Mouse (Mus musculus) myocyte (in vitro differentiated cells): ENCODE data around the gene Fam163b. TPM values are rescaled to one million over a fixed set of nuclear protein-coding genes. Genes with fewer than 3 reads are reported as not detected.

Experiments
- H3K27me3 ChIP-seq: one replicate; pipeline ENCODE4 v1.6.1; 2011; ENCODE audit not compliant: control insufficient read depth, insufficient read depth, insufficient read length
- H3K36me3 ChIP-seq: one replicate; pipeline ENCODE4 v1.6.1; 2011; ENCODE audit not compliant: control insufficient read depth, insufficient read depth
- H3K4me2 ChIP-seq: one replicate; pipeline ENCODE4 v1.6.1; 2011; ENCODE audit warnings: low read depth, control low read depth
- H3K4me3 ChIP-seq: one replicate; pipeline ENCODE4 v1.5.1; 2011; ENCODE audit warnings: mild to moderate bottlenecking, control low read depth, moderate library complexity
- H3K79me2 ChIP-seq: one replicate; pipeline ENCODE4 v1.6.1; 2011; ENCODE audit not compliant: control insufficient read depth, insufficient read depth
- H3ac ChIP-seq: one replicate; pipeline ENCODE4 v1.6.1; 2011; ENCODE audit not compliant: control insufficient read depth, insufficient read length
- E2F4 ChIP-seq: IDR thresholded peaks from one replicate; pipeline ENCODE4 v1.6.1; 2011; ENCODE audit warnings: mild to moderate bottlenecking, control low read depth, moderate library complexity; ENCODE audit not compliant: insufficient read depth
- MAX ChIP-seq: IDR thresholded peaks from one replicate; pipeline ENCODE4 v1.6.1; 2011; ENCODE audit warnings: low read depth, mild to moderate bottlenecking, control low read depth
- MYOD1 ChIP-seq, 3 experiments: IDR thresholded peaks; one replicate each; pipeline ENCODE4 v1.6.1; 2011; ENCODE audit warnings: control low read depth in 2 of 3, low read depth in 2 of 3, mild to moderate bottlenecking in 2 of 3, moderate library complexity in 1 of 3; ENCODE audit not compliant: insufficient read length in 2 of 3, control insufficient read depth in 1 of 3
- MYOG ChIP-seq, 3 experiments: IDR thresholded peaks; one replicate each; pipeline ENCODE4 v1.6.1; 2011; ENCODE audit warnings: control low read depth in 2 of 3, low read depth in 2 of 3, mild to moderate bottlenecking in 2 of 3; ENCODE audit not compliant: insufficient read length in 2 of 3, control insufficient read depth in 1 of 3, insufficient read depth in 1 of 3
- POLR2A ChIP-seq: IDR thresholded peaks from one replicate; pipeline ENCODE4 v1.6.1; 2011; ENCODE audit warnings: low read depth, mild to moderate bottlenecking, control low read depth, moderate library complexity; ENCODE audit not compliant: insufficient read length
- POLR2AphosphoS2 ChIP-seq: IDR thresholded peaks from one replicate; pipeline ENCODE4 v1.6.1; 2011; ENCODE audit warnings: low read depth, control low read depth; ENCODE audit not compliant: insufficient read length
- TCF12 ChIP-seq: IDR thresholded peaks from one replicate; pipeline ENCODE4 v1.6.1; 2011; ENCODE audit warnings: mild to moderate bottlenecking, control low read depth; ENCODE audit not compliant: poor library complexity, insufficient read depth, severe bottlenecking
- TCF3 ChIP-seq: IDR thresholded peaks from one replicate; pipeline ENCODE4 v1.6.1; 2011; ENCODE audit warnings: low read depth, control low read depth; ENCODE audit not compliant: insufficient read length
- USF1 ChIP-seq: IDR thresholded peaks from one replicate; pipeline ENCODE4 v1.6.1; 2011; ENCODE audit warnings: low read depth, mild to moderate bottlenecking, control low read depth, moderate library complexity
- polyA plus RNA-seq: library from polyadenylated mRNA; unstranded; fragments of >200 nt; fragmentation: generic; extraction: Trizol; gene quantifications from one replicate; pipeline ENCODE4 v1.2.1, GENCODE M21; 2012; ENCODE audit warnings: missing spikeins

Gene Fam163b
- polyA plus RNA-seq, 1 experiment: 0.04 TPM

DNA sequence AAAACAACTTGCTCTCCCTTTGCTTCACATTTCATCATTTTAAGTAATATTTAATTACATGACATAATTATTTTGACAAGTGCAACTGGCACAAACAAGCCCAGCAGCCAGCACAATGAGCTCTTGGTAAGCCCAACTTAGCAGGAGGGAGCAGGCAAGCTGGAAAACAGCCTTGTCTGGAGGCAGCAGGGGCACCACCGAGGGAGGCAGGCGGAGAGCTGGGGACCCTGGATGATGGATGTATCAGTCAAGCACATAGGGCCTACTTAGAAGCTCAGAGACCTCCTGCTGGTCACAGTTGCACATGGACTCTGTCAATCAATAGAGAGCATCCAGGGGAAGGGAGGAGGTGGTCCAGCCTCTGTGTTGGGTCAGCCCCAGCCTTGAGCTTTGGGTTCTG, 74.3 kb downstream of the Fam163b start:
- Histone ChIP-seq H3ac (no peak overlapping the region), H3K79me2 (peaks cover 6% of the 10 kb centered on the region), H3K4me3 (peak overlapping the region; percentile 56), H3K4me2 (peak overlapping the region; percentile 67), H3K27me3 (no peaks in the 10 kb centered on the region), H3K36me3 (peaks cover 25% of the 10 kb centered on the region)
- no peak for TF ChIP-seq TCF3
- TF ChIP-seq POLR2A: peak; percentile 17

DNA sequence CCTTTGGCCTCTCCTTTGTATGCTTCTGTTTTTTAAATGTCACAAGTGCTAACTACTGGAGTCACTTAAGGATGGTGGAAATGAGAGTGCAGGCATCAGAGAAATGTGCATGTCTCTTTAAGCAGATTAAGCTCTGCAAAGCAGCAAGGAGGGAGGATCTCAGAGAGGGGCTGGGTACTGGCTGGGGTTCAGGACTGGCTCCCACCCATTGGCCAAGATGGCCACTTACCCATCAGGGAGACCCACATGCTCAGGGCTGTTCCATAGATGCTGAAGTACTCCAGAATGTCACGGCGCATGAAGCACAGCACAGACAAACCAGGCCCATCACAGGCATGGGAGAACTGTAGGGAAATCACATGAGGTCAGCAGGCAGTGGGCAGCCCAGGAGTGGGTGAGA, 75.2 kb downstream of the Fam163b start:
- H3K79me2 ChIP-seq: peaks cover 6% of the 10 kb centered on the region
- no peaks in the 10 kb centered on the region for H3K27me3 ChIP-seq
- H3K36me3 ChIP-seq: peaks cover 29% of the 10 kb centered on the region
- no peak overlapping the region for H3K4me3 ChIP-seq
- TF ChIP-seq USF1 (no peak), POLR2A (no peak), E2F4 (no peak), MYOG (IDR thresholded peaks at IDR 0.05; ENCODE audit: control insufficient read depth in 1 of 3, insufficient read depth in 1 of 3, insufficient read length in 2 of 3, low read depth in 2 of 3) (no peak), MAX (no peak), POLR2AphosphoS2 (no peak), TCF3 (no peak), MYOD1 (IDR thresholded peaks at IDR 0.05; ENCODE audit: control insufficient read depth in 1 of 3, insufficient read length in 2 of 3, low read depth in 2 of 3) (no peak), TCF12 (no peak)
- peak overlapping the region; percentile 67 for H3K4me2 ChIP-seq
- no peak overlapping the region for H3ac ChIP-seq

Other genes with a start within 250 kb of the Fam163b start
- gene Surf6, start 239.6 kb downstream of the Fam163b start, polyA plus RNA-seq: 16.7 TPM
- gene Med22, start 231.8 kb downstream of the Fam163b start, polyA plus RNA-seq: 38.6 TPM
- gene Rpl7a, start 231.7 kb downstream of the Fam163b start, polyA plus RNA-seq: 2,027 TPM
- 34.9 TPM for gene Surf2, start 226.1 kb downstream of the Fam163b start, polyA plus RNA-seq
- 53.8 TPM for gene Surf1, start 226.0 kb downstream of the Fam163b start, polyA plus RNA-seq
- gene Surf4, start 208.6 kb downstream of the Fam163b start, polyA plus RNA-seq: 173 TPM
- gene Stkld1, start 208.4 kb downstream of the Fam163b start, polyA plus RNA-seq: 0.02 TPM
- 23.3 TPM for gene Rexo4, start 178.1 kb downstream of the Fam163b start, polyA plus RNA-seq
- not detected for gene Adamts13, start 169.1 kb downstream of the Fam163b start, polyA plus RNA-seq
- 22.8 TPM for gene Cacfd1, start 132.6 kb downstream of the Fam163b start, polyA plus RNA-seq
- gene Slc2a6, start 114.5 kb downstream of the Fam163b start, polyA plus RNA-seq: 102 TPM
- gene Mymk, start 70.3 kb downstream of the Fam163b start, polyA plus RNA-seq: 1,410 TPM
- gene Adamtsl2, start 63.1 kb downstream of the Fam163b start, polyA plus RNA-seq: 17.6 TPM
- 8.2 TPM for gene Dbh, start 22.7 kb upstream of the Fam163b start, polyA plus RNA-seq
- gene Sardh, start 105.8 kb upstream of the Fam163b start, polyA plus RNA-seq: 28.4 TPM